In the genomic region with DNA sequence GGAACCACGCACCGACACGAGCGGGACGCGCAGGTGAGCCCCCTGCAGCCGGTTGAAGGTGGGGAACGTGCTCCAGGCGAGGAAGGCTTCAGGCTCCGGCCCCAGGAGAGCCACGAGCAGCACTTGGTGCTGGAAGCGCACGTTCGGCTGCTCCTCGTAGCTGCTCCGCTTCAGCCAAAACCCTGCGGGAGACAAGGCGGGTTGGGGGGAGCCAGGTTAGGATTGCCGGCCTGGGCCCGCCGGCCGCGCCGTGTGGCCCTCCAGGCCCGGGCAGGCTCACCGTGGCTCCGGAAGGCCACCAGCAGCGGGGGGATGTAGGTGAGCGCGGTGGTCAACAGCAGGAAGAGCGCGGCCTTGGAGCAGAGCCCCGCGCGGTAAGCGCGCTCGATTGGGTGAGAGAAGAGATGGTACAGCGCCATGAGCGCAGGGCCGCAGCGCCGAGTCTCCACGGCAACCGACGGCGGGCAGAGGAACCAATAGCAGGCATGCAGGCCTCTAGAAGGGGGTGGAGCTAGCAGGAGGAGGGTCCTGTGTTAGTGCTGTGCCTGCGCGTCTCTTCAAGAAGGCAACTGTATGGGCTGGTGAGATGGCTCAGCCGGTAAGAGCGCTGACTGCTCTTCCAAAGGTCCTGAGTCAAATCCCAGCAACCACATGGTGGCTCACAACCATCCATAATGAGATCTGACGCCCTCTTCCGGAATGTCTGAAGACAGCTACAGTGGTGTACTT, we compare ENCODE assay signal across 8 mouse cellular contexts. TPM values are rescaled to one million over a fixed set of nuclear protein-coding genes. Genes with fewer than 3 reads are reported as not detected.
DNase-seq lines count a peak whose midpoint lies in the region; ATAC-seq lines count a peak whose summit lies in the region.

TSS of gene Tmem231 (minus strand) at position 534 of the 729 bp plus-strand sequence.

- peak within 1 kb of the TSS; percentile 91 for H3K27ac ChIP-seq in hindbrain, embryonic 14.5 days

- peak within 1 kb of the TSS; percentile 76 for H3K9ac ChIP-seq in hindbrain, embryonic 14.5 days

- no peaks in the 10 kb centered on the region for H3K27me3 ChIP-seq in hindbrain, embryonic 14.5 days (ENCODE audit: control insufficient read depth, insufficient read depth, low read length)

- peak; percentile 99 for ATAC-seq in hindbrain, embryonic 14.5 days (ENCODE audit: low FRiP score)

- H3K4me3 ChIP-seq in hindbrain, embryonic 14.5 days (replicated peaks; ENCODE audit: low read length), result peak within 1 kb of the TSS; percentile 76

- no peaks in the 10 kb centered on the region for H3K36me3 ChIP-seq in hindbrain, embryonic 14.5 days (replicated peaks; ENCODE audit: control insufficient read depth, insufficient read depth)

- H3K9me3 ChIP-seq in hindbrain, embryonic 14.5 days (ENCODE audit: control insufficient read depth, low read length), result no peaks in the 10 kb centered on the region

- under 1% methylated on average over 53 of the region's 53 CpGs for whole genome bisulfite sequencing in hindbrain, embryonic 14.5 days

- DNase-seq in ZHBTc4 (ENCODE audit: low read depth, low spot score), result peak; percentile 98
- peak; percentile 89 to 91 for DNase-seq in cerebellum, postnatal 36 days
- peak; percentile 90 to 93 for DNase-seq in frontal cortex, postnatal 36 days (ENCODE audit: low spot score in 2 of 2)
- peak; percentile 89 for DNase-seq in hindbrain, embryonic 14.5 days (ENCODE audit: low spot score)
- peak; percentile 84 to 94 for DNase-seq in left cerebral cortex, adult 18-20 months (ENCODE audit: low spot score in 2 of 2)
- DNase-seq in lung, postnatal 4 days, result peak; percentile 89 to 92
- DNase-seq in retina, postnatal 7 days (ENCODE audit: low read depth, low spot score), result peak; percentile 80
- peak; percentile 81 to 82 for DNase-seq in urinary bladder, adult 18-20 months (ENCODE audit: low spot score in 2 of 2)

- peak within 1 kb of the TSS; percentile 74 for H3K4me2 ChIP-seq in hindbrain, embryonic 14.5 days (replicated peaks)

- peaks cover 4% of the 10 kb centered on the region for H3K4me1 ChIP-seq in hindbrain, embryonic 14.5 days (replicated peaks; ENCODE audit: control insufficient read depth, insufficient read depth, low read length)

RNA-seq across cellular contexts. Expression of gene Tmem231, which starts in this region (rescaled TPM):
- 15.3 and 19.6 TPM in 2 replicates for polyA plus RNA-seq in hindbrain, embryonic 14.5 days (2014; fragmentation: Nextera tagmentation; extraction: Ambion mirVana)
- 10 to 100 TPM; 12.0 to 12.7 TPM for total RNA-seq in left cerebral cortex, adult 18-20 months (2021)

Comparison
In these comparisons a context has a peak if more than half of its experiments do, and no peak if none do; other contexts are left out.
1. Peak in every context shown above with its lines: DNase-seq, ATAC-seq, H3K4me3 ChIP-seq and H3K27ac ChIP-seq.